Mouse (Mus musculus) bone marrow macrophage, adult 2 months (primary cell): ENCODE data around the gene Khdrbs1.

Experiments used
- CTCF ChIP-seq: IDR thresholded peaks from 2 replicates; pipeline ENCODE4 v1.5.1; 2012; ENCODE audit warnings: low read depth, mild to moderate bottlenecking, low read length, moderate library complexity
- POLR2A ChIP-seq: IDR thresholded peaks from 2 replicates; pipeline ENCODE4 v1.6.1; 2012; ENCODE audit warnings: mild to moderate bottlenecking, low read depth, low read length, borderline replicate concordance

DNA sequence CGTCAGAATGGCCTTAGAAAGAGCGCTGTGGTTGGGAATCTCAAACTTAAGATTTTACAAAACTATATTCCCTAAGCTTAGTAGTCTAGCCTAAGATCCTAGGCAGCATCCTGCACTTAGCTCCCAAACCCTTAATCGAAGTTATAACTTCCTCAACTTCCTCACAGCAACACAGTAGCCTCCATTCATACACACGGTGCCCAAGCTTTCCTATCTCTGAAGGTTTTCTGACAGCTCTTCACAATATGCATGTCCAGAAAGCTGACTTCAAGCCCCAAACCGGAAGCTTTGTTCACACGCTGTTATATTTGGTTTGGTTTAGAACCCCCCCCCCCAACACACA lies 46.3 kb downstream of the Khdrbs1 start:
- TF ChIP-seq CTCF (no peak), POLR2A (no peak)
